Mouse (Mus musculus): ENCODE measurements around the gene Crlf1. TPM values are rescaled to one million over a fixed set of nuclear protein-coding genes. Genes with fewer than 3 reads are reported as not detected.
A peak's percentile ranks its signal among the peaks of the same experiment; 100 is the strongest.

Gene Crlf1
- polyA plus RNA-seq, 1 experiment from 2014 or later, result 2.1 TPM

DNA sequence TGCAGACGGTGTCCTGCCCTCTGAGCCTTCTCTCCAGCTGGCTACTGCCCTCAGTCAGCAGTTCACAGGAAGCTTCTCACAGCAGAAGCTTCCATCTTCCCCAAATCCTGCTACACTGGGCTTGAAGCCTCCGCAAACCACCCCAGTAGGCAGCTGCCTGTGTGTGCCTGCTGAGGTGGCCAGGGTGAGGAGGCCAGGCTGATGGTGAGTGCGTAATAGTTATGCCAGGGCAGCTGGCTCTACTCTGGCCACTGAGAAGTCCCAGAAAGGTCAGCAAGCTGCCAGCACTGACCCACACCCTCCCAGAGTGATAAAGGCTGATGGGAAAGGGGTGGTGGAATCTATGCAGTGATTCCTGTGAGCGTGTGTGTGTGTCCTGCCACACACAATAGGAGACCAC lies 26.7 kb upstream of the Crlf1 start:
- no peak for ATAC-seq (ENCODE audit: low FRiP score, low TSS enrichment)
- no peak for DNase-seq
- no peak overlapping the region for H3K4me2 ChIP-seq (ENCODE audit: low read length)
- H3K4me1 ChIP-seq (ENCODE audit: control insufficient read depth, insufficient read depth, low read length), result no peaks in the 10 kb centered on the region
- no peak overlapping the region for H3K4me3 ChIP-seq (replicated peaks; ENCODE audit: low read depth, low read length)
- H3K27me3 ChIP-seq (ENCODE audit: control insufficient read depth, insufficient read depth, low read length), result no peaks in the 10 kb centered on the region
- H3K9ac ChIP-seq (replicated peaks; ENCODE audit: low read length), result no peak overlapping the region
- H3K27ac ChIP-seq (replicated peaks; ENCODE audit: low read depth, low read length), result no peak overlapping the region
- WGBS, result 85% methylated on average over 4 of the region's 4 CpGs
- H3K9me3 ChIP-seq (ENCODE audit: control insufficient read depth, low read length), result no peaks in the 10 kb centered on the region
- H3K36me3 ChIP-seq (ENCODE audit: control insufficient read depth, insufficient read depth, low read length), result peaks cover 4% of the 10 kb centered on the region; the same call in 1 of the 2 replicates

- Histone ChIP-seq H3K4me1 (ENCODE audit: control insufficient read depth, insufficient read depth, low read length) (no peaks in the 10 kb centered on the region), H3K9ac (replicated peaks; ENCODE audit: low read length) (no peak overlapping the region), H3K27ac (replicated peaks; ENCODE audit: low read depth, low read length) (no peak overlapping the region), H3K9me3 (ENCODE audit: control insufficient read depth, low read length) (no peaks in the 10 kb centered on the region), H3K36me3 (ENCODE audit: control insufficient read depth, insufficient read depth, low read length) (peaks cover 4% of the 10 kb centered on the region; the same call in 1 of the 2 replicates), H3K4me3 (replicated peaks; ENCODE audit: low read depth, low read length) (no peak overlapping the region), H3K27me3 (ENCODE audit: control insufficient read depth, insufficient read depth, low read length) (no peaks in the 10 kb centered on the region), H3K4me2 (ENCODE audit: low read length) (no peak overlapping the region)
- WGBS, result 77% methylated on average over 11 of the region's 11 CpGs
- DNase-seq (no peak), ATAC-seq (ENCODE audit: low FRiP score, low TSS enrichment) (no peak)
Measured at GRCm38 (mm10) chr8:70466771-70467170, 26.2 kb upstream of the Crlf1 start.

GRCm38 (mm10) chr8:70467229-70467725 lies 25.7 kb upstream of the Crlf1 start:
- Histone ChIP-seq H3K4me3 (replicated peaks; ENCODE audit: low read depth, low read length) (no peak overlapping the region), H3K36me3 (ENCODE audit: control insufficient read depth, insufficient read depth, low read length) (peaks cover 4% of the 10 kb centered on the region; the same call in 1 of the 2 replicates), H3K9ac (replicated peaks; ENCODE audit: low read length) (no peak overlapping the region), H3K27ac (replicated peaks; ENCODE audit: low read depth, low read length) (no peak overlapping the region), H3K4me1 (ENCODE audit: control insufficient read depth, insufficient read depth, low read length) (no peaks in the 10 kb centered on the region), H3K4me2 (ENCODE audit: low read length) (no peak overlapping the region), H3K9me3 (ENCODE audit: control insufficient read depth, low read length) (no peaks in the 10 kb centered on the region), H3K27me3 (ENCODE audit: control insufficient read depth, insufficient read depth, low read length) (no peaks in the 10 kb centered on the region)
- 78% methylated on average over 5 of the region's 5 CpGs for WGBS
- ATAC-seq (ENCODE audit: low FRiP score, low TSS enrichment) (no peak), DNase-seq (no peak)

DNA sequence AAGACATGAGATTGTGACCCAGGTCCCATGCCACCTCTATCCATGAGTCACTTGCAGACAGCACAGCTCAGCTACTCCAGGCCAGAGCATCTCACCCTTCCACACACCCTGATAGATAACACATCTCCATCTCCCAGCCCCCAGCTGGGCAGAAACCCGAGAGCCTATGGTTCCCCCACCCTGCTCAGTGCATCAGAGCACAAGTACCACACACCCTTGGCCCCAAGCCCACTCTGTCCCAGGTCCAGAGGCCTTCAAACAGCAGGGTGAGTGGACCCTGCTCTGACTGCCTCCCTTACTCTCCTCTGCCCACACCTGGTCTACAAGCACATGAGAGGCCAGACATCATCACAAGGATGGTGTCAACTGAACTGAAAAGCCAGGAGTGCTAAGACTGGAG lies 25.1 kb upstream of the Crlf1 start:
- H3K4me3 ChIP-seq (replicated peaks; ENCODE audit: low read depth, low read length), result no peak overlapping the region
- H3K4me2 ChIP-seq (ENCODE audit: low read length), result no peak overlapping the region
- 79% methylated on average over 1 of the region's 1 CpGs for WGBS
- no peaks in the 10 kb centered on the region for H3K4me1 ChIP-seq (ENCODE audit: control insufficient read depth, insufficient read depth, low read length)
- no peak overlapping the region for H3K9ac ChIP-seq (replicated peaks; ENCODE audit: low read length)
- H3K27ac ChIP-seq (replicated peaks; ENCODE audit: low read depth, low read length), result no peak overlapping the region
- H3K9me3 ChIP-seq (ENCODE audit: control insufficient read depth, low read length), result no peaks in the 10 kb centered on the region
- H3K36me3 ChIP-seq (ENCODE audit: control insufficient read depth, insufficient read depth, low read length), result peaks cover 4% of the 10 kb centered on the region; the same call in 1 of the 2 replicates
- no peaks in the 10 kb centered on the region for H3K27me3 ChIP-seq (ENCODE audit: control insufficient read depth, insufficient read depth, low read length)
- no peak for DNase-seq
- no peak for ATAC-seq (ENCODE audit: low FRiP score, low TSS enrichment)

- H3K9ac ChIP-seq (replicated peaks; ENCODE audit: low read length), result no peak overlapping the region
- H3K27ac ChIP-seq (replicated peaks; ENCODE audit: low read depth, low read length), result no peak overlapping the region
- over 99% methylated on average over 4 of the region's 4 CpGs for whole genome bisulfite sequencing
- H3K36me3 ChIP-seq (ENCODE audit: control insufficient read depth, insufficient read depth, low read length), result peaks cover 4% of the 10 kb centered on the region; the same call in 1 of the 2 replicates
- H3K9me3 ChIP-seq (ENCODE audit: control insufficient read depth, low read length), result no peaks in the 10 kb centered on the region
- ATAC-seq (ENCODE audit: low FRiP score, low TSS enrichment), result no peak
- no peak overlapping the region for H3K4me2 ChIP-seq (ENCODE audit: low read length)
- H3K4me1 ChIP-seq (ENCODE audit: control insufficient read depth, insufficient read depth, low read length), result no peaks in the 10 kb centered on the region
- H3K27me3 ChIP-seq (ENCODE audit: control insufficient read depth, insufficient read depth, low read length), result no peaks in the 10 kb centered on the region
- no peak for DNase-seq
- no peak overlapping the region for H3K4me3 ChIP-seq (replicated peaks; ENCODE audit: low read depth, low read length)
Measured at GRCm38 (mm10) chr8:70468733-70469132, 24.2 kb upstream of the Crlf1 start.

GRCm38 (mm10) chr8:70469295-70469916 lies 23.6 kb upstream of the Crlf1 start:
- H3K9me3 ChIP-seq (ENCODE audit: control insufficient read depth, low read length), result no peaks in the 10 kb centered on the region
- H3K4me3 ChIP-seq (replicated peaks; ENCODE audit: low read depth, low read length), result no peak overlapping the region
- no peaks in the 10 kb centered on the region for H3K4me1 ChIP-seq (ENCODE audit: control insufficient read depth, insufficient read depth, low read length)
- peaks cover 4% of the 10 kb centered on the region; the same call in 1 of the 2 replicates for H3K36me3 ChIP-seq (ENCODE audit: control insufficient read depth, insufficient read depth, low read length)
- WGBS, result 48% methylated on average over 10 of the region's 10 CpGs
- no peak overlapping the region for H3K9ac ChIP-seq (replicated peaks; ENCODE audit: low read length)
- no peaks in the 10 kb centered on the region for H3K27me3 ChIP-seq (ENCODE audit: control insufficient read depth, insufficient read depth, low read length)
- H3K4me2 ChIP-seq (ENCODE audit: low read length), result no peak overlapping the region
- DNase-seq, result peak; percentile 16
- no peak overlapping the region for H3K27ac ChIP-seq (replicated peaks; ENCODE audit: low read depth, low read length)
- ATAC-seq (ENCODE audit: low FRiP score, low TSS enrichment), result no peak

DNA sequence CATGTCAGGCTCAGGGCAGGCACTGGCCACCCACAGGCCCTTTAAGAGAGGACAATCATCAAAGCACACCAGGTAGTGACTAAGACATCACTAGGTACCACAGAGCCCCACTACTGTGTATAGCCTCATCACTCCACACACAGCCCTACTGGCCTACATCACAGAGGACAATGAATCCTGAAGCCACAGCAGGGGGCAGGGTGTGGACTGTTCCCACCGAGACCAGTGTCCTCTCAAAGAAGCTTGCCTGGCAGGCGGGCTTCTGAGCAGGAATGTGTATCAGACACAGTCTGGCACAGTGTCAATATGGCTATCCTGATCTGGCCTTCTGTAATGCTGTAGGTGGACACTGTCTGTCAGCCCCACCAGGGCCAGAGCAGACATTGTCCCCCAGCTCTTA lies 23.0 kb upstream of the Crlf1 start:
- H3K4me3 ChIP-seq (replicated peaks; ENCODE audit: low read depth, low read length), result no peak overlapping the region
- peaks cover 4% of the 10 kb centered on the region; the same call in 1 of the 2 replicates for H3K36me3 ChIP-seq (ENCODE audit: control insufficient read depth, insufficient read depth, low read length)
- no peaks in the 10 kb centered on the region for H3K9me3 ChIP-seq (ENCODE audit: control insufficient read depth, low read length)
- H3K9ac ChIP-seq (replicated peaks; ENCODE audit: low read length), result no peak overlapping the region
- DNase-seq (no peak), ATAC-seq (ENCODE audit: low FRiP score, low TSS enrichment) (no peak)
- no peak overlapping the region for H3K27ac ChIP-seq (replicated peaks; ENCODE audit: low read depth, low read length)
- WGBS, result 62% methylated on average over 2 of the region's 2 CpGs
- no peaks in the 10 kb centered on the region for H3K27me3 ChIP-seq (ENCODE audit: control insufficient read depth, insufficient read depth, low read length)
- no peak overlapping the region for H3K4me2 ChIP-seq (ENCODE audit: low read length)
- no peaks in the 10 kb centered on the region for H3K4me1 ChIP-seq (ENCODE audit: control insufficient read depth, insufficient read depth, low read length)

DNA sequence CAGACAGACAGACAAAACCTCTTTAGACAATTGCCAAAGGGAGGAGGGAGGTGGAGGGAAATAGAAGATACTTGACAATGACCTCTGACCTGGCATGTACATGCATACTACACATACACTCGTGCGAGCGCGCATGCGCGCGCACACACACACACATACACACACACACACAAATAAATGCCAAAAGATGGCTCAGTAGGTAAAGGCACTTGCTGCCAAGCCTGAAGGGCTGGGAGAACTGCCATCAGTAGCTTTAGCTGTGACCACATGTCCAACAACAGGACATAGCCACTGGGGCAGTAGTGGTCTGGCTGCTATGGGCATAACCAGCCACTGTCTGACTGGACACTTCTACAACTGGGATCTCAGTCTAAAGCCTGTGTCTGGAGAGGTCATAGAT lies 21.1 kb upstream of the Crlf1 start:
- Histone ChIP-seq H3K4me1 (ENCODE audit: control insufficient read depth, insufficient read depth, low read length) (0 out of 2 replicates have a peak, but pooled peaks cover 2% of the 10 kb centered on the region), H3K4me2 (ENCODE audit: low read length) (no peak overlapping the region), H3K9me3 (ENCODE audit: control insufficient read depth, low read length) (no peaks in the 10 kb centered on the region), H3K27ac (replicated peaks; ENCODE audit: low read depth, low read length) (no peak overlapping the region), H3K4me3 (replicated peaks; ENCODE audit: low read depth, low read length) (no peak overlapping the region), H3K36me3 (ENCODE audit: control insufficient read depth, insufficient read depth, low read length) (no peaks in the 10 kb centered on the region), H3K27me3 (ENCODE audit: control insufficient read depth, insufficient read depth, low read length) (no peaks in the 10 kb centered on the region), H3K9ac (replicated peaks; ENCODE audit: low read length) (no peak overlapping the region)
- 94% methylated on average over 7 of the region's 7 CpGs for WGBS
- DNase-seq (no peak), ATAC-seq (ENCODE audit: low FRiP score, low TSS enrichment) (no peak)
